Mouse (Mus musculus) layer of hippocampus, postnatal 25 days (tissue): ENCODE measurements around the gene Nr2f1. TPM values are rescaled to one million over a fixed set of nuclear protein-coding genes. Genes with fewer than 3 reads are reported as not detected.

Experiments
- DNase-seq, 2 experiments: peaks; one replicate each; pipeline ENCODE4 v3.0.0; 2022; ENCODE audit warnings: mixed read lengths in 2 of 2, low spot score in 1 of 2; ENCODE audit errors: extremely low spot score in 1 of 2
- total RNA-seq, 2 experiments: library from RNA; stranded (reverse); gene quantifications; 2 replicates each; pipeline ENCODE4 v1.2.3; 2021

The Nr2f1 gene
- total RNA-seq, 2 experiments from 2014 or later, result 90.8 to 98.5 TPM

- no peak for DNase-seq
Observed at GRCm38 (mm10) chr13:78181930-78182558, 17.5 kb downstream of the Nr2f1 start.

DNA sequence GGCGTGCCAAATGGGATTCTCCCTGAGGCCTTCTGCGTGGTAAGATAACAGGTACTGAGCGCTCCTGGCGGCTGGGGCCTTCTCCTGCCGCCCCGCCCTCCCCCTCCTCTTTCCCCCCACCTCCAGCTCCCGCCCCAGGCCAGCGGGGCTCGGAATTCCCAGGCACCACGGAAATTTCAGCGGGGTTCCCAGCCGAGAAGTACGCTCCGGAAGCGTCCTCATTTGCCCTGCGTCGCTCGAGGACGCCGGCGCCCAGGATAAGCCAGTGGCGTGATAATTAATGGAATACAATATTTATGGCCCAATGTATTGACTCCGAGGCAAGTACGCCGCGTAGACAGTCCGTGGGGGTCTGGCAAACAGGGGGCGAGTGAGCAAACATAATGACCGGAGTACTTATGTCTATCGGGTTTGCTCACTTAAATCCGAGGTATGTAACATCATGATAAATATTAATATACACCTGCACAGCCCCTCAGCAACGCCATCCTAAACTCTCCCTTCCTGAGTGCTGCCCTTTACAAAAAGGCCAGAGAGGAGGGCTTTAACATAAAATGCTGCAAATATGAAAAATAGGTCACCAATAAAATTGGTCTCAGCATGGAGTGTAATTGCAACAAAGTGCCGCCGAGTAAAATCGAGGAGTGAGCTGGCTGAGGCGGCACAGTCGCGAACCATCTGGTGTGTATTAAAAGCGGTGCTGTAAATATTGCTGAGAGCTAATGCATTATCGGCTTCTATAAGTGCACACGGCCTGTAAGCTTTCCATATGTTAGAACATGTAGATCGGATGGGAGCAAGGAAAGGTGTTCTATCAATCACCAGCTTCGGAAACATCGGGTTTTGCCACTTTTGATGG, 18.3 kb downstream of the Nr2f1 start:
- peak in 1 of 2 experiments; percentile 33 for DNase-seq

- no peak for DNase-seq
Observed at GRCm38 (mm10) chr13:78180261-78180660, 19.3 kb downstream of the Nr2f1 start.

DNA sequence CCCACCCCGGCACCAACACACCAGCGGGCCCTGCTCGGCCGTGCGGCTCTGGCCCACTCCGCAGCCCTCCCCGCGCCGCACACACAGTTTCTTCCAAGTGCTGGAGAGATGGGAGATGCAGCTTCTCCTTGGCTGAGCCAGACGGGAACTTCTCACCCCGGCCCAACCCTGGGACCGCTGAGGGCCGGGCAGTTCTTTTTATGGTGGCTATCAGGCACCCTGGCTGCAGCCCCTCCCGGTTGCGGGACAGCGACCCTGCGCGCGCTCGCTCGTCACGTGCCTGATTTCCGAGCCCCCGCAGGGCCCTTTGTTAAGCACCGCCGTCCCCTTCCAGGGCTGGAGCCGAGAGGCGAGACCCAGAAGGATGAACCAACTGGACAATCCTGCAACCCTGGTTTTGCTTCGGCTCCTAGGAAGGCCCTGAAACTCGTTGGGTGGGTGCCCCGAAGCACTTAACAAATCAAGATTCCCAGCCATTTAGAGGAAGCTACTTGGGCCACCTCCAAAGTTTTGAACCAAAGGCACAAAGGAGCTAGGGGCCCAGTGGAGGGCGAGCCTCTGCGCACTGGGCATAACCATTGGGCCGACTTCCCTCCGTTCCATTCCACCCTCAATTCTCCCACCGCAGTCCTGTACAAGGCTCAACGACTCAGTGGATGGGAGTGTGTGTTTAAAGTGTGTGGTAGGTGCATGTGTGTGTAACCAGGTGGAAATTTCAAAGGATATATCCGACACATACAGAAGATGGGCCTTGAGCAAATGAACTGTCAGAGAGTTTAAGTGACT, 20.1 kb downstream of the Nr2f1 start:
- peak in 1 of 2 experiments; percentile 35 for DNase-seq

DNA sequence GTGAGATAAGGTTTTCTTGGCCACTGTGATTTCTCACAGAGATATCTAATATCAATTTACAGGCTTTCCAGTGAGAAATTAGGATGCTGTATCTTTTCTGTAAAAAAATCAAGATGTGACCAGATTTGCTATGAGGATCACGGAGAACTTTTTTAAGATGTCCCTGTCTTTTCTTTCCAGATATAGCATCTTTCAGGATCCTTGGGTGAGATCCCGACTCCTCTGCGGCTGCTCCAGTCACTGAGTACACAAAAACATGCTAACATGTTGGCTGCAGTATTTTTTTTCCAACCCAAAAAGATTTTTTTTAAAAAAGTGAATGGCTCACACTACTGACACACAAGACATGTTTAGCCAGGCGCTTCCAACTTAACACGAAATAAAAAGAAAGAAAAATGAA, 20.8 kb downstream of the Nr2f1 start:
- no peak for DNase-seq

- no peak for DNase-seq
Observed at GRCm38 (mm10) chr13:78178021-78178420, 21.5 kb downstream of the Nr2f1 start.

GRCm38 (mm10) chr13:78177381-78177950, 22.1 kb downstream of the Nr2f1 start:
- DNase-seq, result no peak

GRCm38 (mm10) chr13:78175821-78176380, 23.7 kb downstream of the Nr2f1 start:
- DNase-seq, result no peak

- no peak for DNase-seq
Observed at GRCm38 (mm10) chr13:78174891-78175290, 24.7 kb downstream of the Nr2f1 start.

DNA sequence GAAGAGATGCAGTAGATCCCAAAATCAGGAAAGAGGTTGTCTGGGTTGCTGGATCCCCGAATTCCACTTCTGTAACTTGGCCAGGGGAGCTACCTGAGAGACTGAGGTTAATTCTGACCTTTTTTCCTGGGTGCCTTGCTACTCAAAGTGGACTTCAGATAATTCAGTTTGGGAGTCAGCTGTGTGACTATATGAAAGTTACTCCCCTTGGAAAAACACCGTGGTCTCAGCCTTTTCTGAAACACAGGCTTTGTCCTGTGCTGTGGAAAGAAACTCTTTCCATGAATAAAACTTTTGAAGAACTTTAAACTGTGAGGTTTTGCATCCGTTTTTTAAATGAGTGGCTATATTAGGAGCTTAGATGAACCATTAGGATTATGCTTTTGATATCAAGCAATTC, 25.4 kb downstream of the Nr2f1 start:
- DNase-seq, result no peak

- DNase-seq, result no peak
Observed at GRCm38 (mm10) chr13:78172861-78173260, 26.7 kb downstream of the Nr2f1 start.

GRCm38 (mm10) chr13:78171984-78172636, 27.4 kb downstream of the Nr2f1 start:
- DNase-seq, result no peak

GRCm38 (mm10) chr13:78171320-78171719, 28.2 kb downstream of the Nr2f1 start:
- no peak for DNase-seq

DNA sequence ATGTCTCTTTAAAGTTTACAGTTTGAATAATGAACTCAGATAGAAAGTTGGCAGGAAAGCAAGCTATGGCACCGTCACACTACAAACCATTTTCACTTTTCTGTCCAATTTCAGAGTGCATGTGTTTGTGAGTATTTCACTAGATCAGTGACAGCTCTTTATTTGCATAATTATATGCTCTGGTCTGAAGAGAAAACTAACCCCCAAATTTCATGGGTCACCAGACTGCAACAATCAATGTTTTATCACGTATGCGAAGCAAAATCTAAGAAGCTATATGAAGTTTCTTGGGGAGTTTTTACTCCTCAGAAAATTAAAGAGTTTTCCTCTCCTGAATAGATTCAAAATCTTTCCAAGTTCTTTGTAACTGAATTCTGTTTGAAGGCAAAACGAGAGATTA, 31.4 kb downstream of the Nr2f1 start:
- no peak for DNase-seq

DNA sequence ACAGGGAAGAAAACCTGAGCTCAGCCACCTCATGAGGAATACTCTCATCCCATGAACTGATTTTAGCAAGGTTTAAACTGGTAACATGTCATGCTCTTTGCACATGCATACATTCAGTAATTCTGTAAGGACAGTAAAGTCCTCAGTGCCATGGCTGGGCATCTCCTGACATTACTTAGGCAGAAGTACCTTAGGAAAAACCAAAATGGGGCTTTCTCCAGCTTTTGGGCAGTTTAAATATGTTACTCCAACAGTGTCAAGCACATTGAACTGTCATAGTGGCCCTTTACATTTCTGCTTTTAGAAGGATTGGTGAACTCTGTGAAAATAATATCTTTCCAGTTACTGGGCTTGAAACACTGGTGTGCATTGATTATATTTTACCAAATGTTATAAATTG, 34.6 kb downstream of the Nr2f1 start:
- no peak for DNase-seq

DNA sequence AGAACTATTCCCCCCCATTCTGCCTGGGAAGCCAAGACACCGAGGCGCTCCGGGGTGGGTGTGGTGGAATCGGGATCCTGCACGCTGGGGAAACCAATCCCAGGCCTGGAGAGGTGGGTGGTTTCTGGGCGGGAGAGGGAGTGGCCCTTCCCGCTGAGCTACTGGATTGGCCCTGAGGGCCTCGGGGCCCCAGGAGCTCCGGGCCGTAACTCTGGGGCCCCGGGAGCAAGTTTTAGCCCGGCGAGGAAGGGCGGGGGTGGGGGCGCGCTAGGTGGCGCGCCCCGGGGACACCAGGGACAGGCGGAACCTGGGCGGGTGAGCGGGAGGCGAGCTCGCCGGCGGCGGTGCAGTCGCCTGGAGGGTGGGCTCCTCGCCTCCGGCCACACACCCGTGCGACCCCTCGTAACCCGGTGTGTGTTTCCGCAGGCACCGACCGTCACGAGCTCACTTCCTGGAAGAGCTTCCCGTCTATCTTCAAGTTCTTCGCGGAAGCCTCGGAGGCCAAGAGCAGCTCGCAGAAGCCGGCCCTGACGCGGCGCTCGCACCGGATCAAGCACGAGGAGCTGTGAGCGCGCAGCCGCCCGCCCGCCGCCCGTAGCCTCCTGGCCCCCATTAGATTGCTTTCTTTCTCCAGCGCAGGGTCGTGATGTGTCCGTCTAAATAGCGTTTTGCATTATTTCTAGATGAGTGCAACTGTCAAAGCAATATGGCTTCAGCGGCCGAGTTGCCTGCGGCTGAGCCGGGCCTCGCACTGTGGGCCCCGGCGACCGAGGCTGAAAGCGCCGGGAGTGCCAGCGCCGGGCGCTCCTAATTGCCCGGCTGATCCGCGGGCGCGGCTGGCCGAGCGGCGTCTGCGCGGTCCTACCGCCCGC, 36.2 kb downstream of the Nr2f1 start:
- DNase-seq, result peak; percentile 62 to 65

DNA sequence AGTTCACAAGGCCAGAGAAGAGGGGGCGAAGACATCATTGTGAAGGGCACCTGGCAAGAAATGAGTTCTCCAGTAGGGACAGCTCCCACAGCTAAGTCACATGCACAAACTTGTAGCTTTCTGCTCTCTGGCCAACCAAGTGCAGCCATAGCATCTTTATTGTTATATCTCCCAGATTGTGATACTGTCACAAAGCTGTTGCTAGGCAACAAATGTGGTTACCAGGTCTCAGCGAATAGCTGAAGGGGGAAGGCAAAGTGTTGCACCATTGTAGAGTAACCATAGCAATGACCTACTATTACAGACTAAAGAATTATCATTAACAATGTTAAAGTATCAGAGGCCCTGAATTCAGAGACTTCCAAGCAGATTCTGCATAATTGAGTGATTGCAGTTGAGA, 37.4 kb downstream of the Nr2f1 start:
- DNase-seq, result no peak

DNA sequence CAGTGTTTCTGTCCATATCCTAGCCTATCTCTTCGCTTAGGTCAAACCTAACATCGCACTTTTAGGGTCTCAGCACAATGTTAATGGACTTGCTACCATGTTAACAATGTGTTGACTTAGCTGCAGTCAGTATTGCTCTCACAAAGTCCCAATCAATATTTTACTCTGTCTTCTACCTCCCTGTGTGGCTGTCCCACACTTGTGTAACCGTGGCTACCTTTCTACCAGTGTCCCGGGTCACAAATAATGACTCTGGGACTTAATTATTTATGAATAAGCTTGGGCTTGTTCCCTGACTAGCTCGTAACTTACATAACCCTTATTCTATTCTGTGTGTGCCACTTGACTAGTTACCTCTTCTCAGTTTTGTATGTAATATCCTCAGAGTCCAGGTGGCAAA, 42.1 kb downstream of the Nr2f1 start:
- no peak for DNase-seq
